ENCODE assay signal across 8 mouse cellular contexts in the genomic region with DNA sequence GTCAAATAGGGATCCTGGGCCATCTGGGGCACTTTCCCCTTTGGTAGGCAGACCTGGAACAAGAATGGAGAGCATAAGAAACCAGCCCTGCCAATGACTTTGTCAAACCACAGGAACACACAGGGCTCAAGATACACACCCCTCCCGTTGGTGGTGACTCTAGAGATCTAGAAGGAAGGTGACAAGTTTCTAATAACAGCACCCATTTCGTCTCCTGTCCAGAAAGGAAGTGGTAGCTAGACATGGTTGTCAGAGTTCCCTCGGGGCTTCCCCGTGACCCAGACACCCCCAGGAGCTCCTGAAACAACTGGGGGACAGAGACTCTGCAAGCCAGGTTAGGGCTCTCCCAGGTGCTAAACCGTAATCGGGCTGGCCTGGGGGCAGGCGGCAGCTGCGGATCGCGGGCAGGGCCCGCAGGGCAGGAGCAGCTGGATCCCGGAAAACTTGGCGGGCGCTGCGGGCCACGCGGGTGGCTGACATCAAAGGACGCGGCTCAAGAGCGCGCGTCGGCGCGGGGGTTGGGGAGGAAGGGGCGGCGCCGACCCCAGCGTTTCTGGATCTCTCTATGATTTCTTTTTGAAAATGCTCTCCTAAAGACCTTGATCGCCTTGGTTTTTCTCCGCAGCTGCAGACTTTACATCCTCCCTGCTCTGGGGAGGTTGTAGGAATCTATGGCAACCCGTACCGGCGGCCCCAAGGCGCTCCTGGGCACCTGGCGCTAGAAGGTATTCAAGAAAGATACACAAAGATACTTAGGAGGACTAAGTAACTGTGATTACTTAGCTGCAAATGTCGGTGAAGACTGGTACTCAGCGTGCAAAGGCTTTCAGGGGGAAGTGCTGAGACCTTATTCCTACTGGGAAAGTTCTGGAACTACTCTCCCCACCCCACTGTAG.
DNase-seq lines count a peak whose midpoint lies in the region; ATAC-seq and TF ChIP-seq lines count a peak whose summit lies in the region.

No protein-coding gene starts in this region.

- H3K4me3 ChIP-seq in heart, postnatal 0 days (ENCODE audit: low read depth, low read length): peak overlapping the region; percentile 38

- WGBS in heart, postnatal 0 days: 2% methylated on average over 38 of the region's 38 CpGs

- no peak overlapping the region for H3K27ac ChIP-seq in heart, postnatal 0 days (ENCODE audit: low read depth)

- peaks cover 12% of the 10 kb centered on the region; the same call in 1 of the 2 replicates for H3K27me3 ChIP-seq in heart, postnatal 0 days (ENCODE audit: control insufficient read depth, insufficient read depth, low read length)

- DNase-seq in ovary, adult 18-20 months (ENCODE audit: low spot score): peak; percentile 3
- DNase-seq in ovary, postnatal 10 days (ENCODE audit: low spot score): no peak
- DNase-seq in embryo, embryonic 10.5 days (ENCODE audit: low spot score): peak; percentile 45
- DNase-seq in heart, postnatal 0 days (ENCODE audit: low spot score): no peak
- peak; percentile 6 for DNase-seq in liver
- DNase-seq in natural killer cell, adult 2 months (ENCODE audit: low spot score in 2 of 2): peak; percentile 66 to 76
- DNase-seq in thymus, postnatal 4 days: peak; percentile 67
- no peak for DNase-seq in cerebellum, adult 9-10 months

- ATAC-seq in heart, postnatal 0 days (ENCODE audit: insufficient read depth, low read depth): no peak

- no peak for TF ChIP-seq EP300 in heart, postnatal 0 days (IDR thresholded peaks at IDR 0.05; ENCODE audit: low read depth)

- no peaks in the 10 kb centered on the region for H3K36me3 ChIP-seq in heart, postnatal 0 days (replicated peaks; ENCODE audit: control insufficient read depth, insufficient read depth, low read length)

- H3K9ac ChIP-seq in heart, postnatal 0 days (replicated peaks; ENCODE audit: low read depth, low read length): no peak overlapping the region

- no peak for TF ChIP-seq CTCF in heart, postnatal 0 days (IDR thresholded peaks at IDR 0.05; ENCODE audit: low read depth)

- H3K4me1 ChIP-seq in heart, postnatal 0 days (ENCODE audit: control insufficient read depth, insufficient read depth): no peaks in the 10 kb centered on the region

- no peaks in the 10 kb centered on the region for H3K9me3 ChIP-seq in heart, postnatal 0 days (replicated peaks; ENCODE audit: control insufficient read depth, low read length)

- peak overlapping the region; percentile 66 for H3K4me2 ChIP-seq in heart, postnatal 0 days (ENCODE audit: low read depth, low read length)

Comparison
In these comparisons a context has a peak if more than half of its experiments do, and no peak if none do; other contexts are left out.
1. DNase-seq: peak in ovary, adult 18-20 months (single experiment), embryo, embryonic 10.5 days (single experiment), liver (single experiment), natural killer cell, adult 2 months (2 of 2) and thymus, postnatal 4 days (single experiment); none in ovary, postnatal 10 days (single experiment), heart, postnatal 0 days (single experiment) and cerebellum, adult 9-10 months (single experiment).